Mouse (Mus musculus) lung, postnatal 0 days (tissue): ENCODE data around the gene Polr3c.

Source experiments
- CTCF ChIP-seq: IDR thresholded peaks from 2 replicates; pipeline ENCODE4 v1.5.1; 2016; ENCODE audit warnings: antibody characterized with exemption, mild to moderate bottlenecking
- EP300 ChIP-seq: IDR thresholded peaks from 2 replicates; pipeline ENCODE4 v1.6.1; 2016; ENCODE audit warnings: antibody characterized with exemption, mild to moderate bottlenecking, control low read depth

DNA sequence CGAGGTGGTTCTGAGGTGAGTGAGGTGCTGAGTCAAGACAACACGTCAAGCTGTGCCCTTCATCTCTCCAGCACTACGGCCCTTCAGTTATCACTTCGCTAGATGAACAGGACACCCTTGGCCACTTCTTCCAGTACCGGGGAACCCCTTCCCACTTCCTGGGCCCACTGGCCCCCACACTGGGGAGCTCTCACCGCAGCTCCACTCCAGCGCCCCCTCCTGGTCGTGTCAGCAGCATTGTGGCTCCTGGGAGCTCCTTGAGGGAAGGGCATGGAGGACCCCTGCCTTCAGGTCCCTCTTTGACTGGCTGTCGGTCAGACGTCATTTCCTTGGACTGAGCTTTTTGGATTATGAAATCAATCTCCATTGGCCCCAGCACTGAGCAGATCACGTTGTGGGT, 22.6 kb downstream of the Polr3c start:
- TF ChIP-seq CTCF, result peak; percentile 65
- TF ChIP-seq EP300, result no peak
